Mouse (Mus musculus): ENCODE results near the gene Ppil4.

Ppil4 gene

GRCm38 (mm10) chr10:7861259-7861936, 68.7 kb downstream of the Ppil4 start:
- DNase-seq (ENCODE audit: low spot score): no peak

- no peak for DNase-seq (ENCODE audit: low spot score)
These were observed 69.4 kb downstream of the Ppil4 start for GRCm38 (mm10) chr10:7861937-7862657.

GRCm38 (mm10) chr10:7863411-7863810, 70.7 kb downstream of the Ppil4 start:
- no peak for DNase-seq (ENCODE audit: low spot score)

- DNase-seq (ENCODE audit: low spot score): no peak
These were observed 71.5 kb downstream of the Ppil4 start for GRCm38 (mm10) chr10:7864184-7864583.

GRCm38 (mm10) chr10:7864806-7865205, 72.1 kb downstream of the Ppil4 start:
- DNase-seq (ENCODE audit: low spot score): no peak

GRCm38 (mm10) chr10:7866762-7867665, 74.3 kb downstream of the Ppil4 start:
- peak; percentile 42 for DNase-seq (ENCODE audit: low spot score)

GRCm38 (mm10) chr10:7867666-7868030, 75.0 kb downstream of the Ppil4 start:
- no peak for DNase-seq (ENCODE audit: low spot score)

GRCm38 (mm10) chr10:7869746-7870145, 77.1 kb downstream of the Ppil4 start:
- no peak for DNase-seq (ENCODE audit: low spot score)

GRCm38 (mm10) chr10:7870571-7871315, 78.1 kb downstream of the Ppil4 start:
- no peak for DNase-seq (ENCODE audit: low spot score)

GRCm38 (mm10) chr10:7871381-7872020, 78.8 kb downstream of the Ppil4 start:
- no peak for DNase-seq (ENCODE audit: low spot score)
